Mouse (Mus musculus): ENCODE data around the gene 4930432K21Rik.

Gene 4930432K21Rik

GRCm38 (mm10) chr8:84148531-84148850 lies 666 bp downstream of the 4930432K21Rik start:
- DNase-seq (ENCODE audit: low spot score), result no peak

GRCm38 (mm10) chr8:84149181-84149580 lies 1.4 kb downstream of the 4930432K21Rik start:
- DNase-seq (ENCODE audit: low spot score), result no peak

GRCm38 (mm10) chr8:84157620-84158019 lies 9.8 kb downstream of the 4930432K21Rik start:
- peak; percentile 46 for DNase-seq (ENCODE audit: low spot score)

GRCm38 (mm10) chr8:84167696-84168095 lies 19.9 kb downstream of the 4930432K21Rik start:
- DNase-seq (ENCODE audit: low spot score), result no peak

- no peak for DNase-seq (ENCODE audit: low spot score)
These were observed 22.3 kb downstream of the 4930432K21Rik start for GRCm38 (mm10) chr8:84170096-84170495.

GRCm38 (mm10) chr8:84173861-84174260 lies 26.0 kb downstream of the 4930432K21Rik start:
- peak; percentile 65 for DNase-seq (ENCODE audit: low spot score)

- DNase-seq (ENCODE audit: low spot score), result no peak
These were observed 28.7 kb downstream of the 4930432K21Rik start for GRCm38 (mm10) chr8:84176560-84176959.

GRCm38 (mm10) chr8:84177405-84177804 lies 29.6 kb downstream of the 4930432K21Rik start:
- DNase-seq (ENCODE audit: low spot score), result no peak

- DNase-seq (ENCODE audit: low spot score), result no peak
These were observed 30.8 kb downstream of the 4930432K21Rik start for GRCm38 (mm10) chr8:84178592-84178991.

- DNase-seq (ENCODE audit: low spot score), result no peak
These were observed 32.1 kb downstream of the 4930432K21Rik start for GRCm38 (mm10) chr8:84179946-84180345.

GRCm38 (mm10) chr8:84180530-84181190 lies 32.8 kb downstream of the 4930432K21Rik start:
- no peak for DNase-seq (ENCODE audit: low spot score)

- DNase-seq (ENCODE audit: low spot score), result no peak
These were observed 35.0 kb downstream of the 4930432K21Rik start for GRCm38 (mm10) chr8:84182833-84183232.

GRCm38 (mm10) chr8:84183261-84184084 lies 35.6 kb downstream of the 4930432K21Rik start:
- peak; percentile 48 for DNase-seq (ENCODE audit: low spot score)

GRCm38 (mm10) chr8:84184085-84185043 lies 36.5 kb downstream of the 4930432K21Rik start:
- peak; percentile 44 for DNase-seq (ENCODE audit: low spot score)

GRCm38 (mm10) chr8:84185117-84185516 lies 37.3 kb downstream of the 4930432K21Rik start, which contains the start of gene Nanos3:
Gene Nanos3, minus strand, starts transcription at chr8:84185217.
- DNase-seq (ENCODE audit: low spot score), result no peak

- peak; percentile 86 for DNase-seq (ENCODE audit: low spot score)
These were observed 38.7 kb downstream of the 4930432K21Rik start for GRCm38 (mm10) chr8:84186547-84186946.

GRCm38 (mm10) chr8:84187065-84187755 lies 39.4 kb downstream of the 4930432K21Rik start:
- DNase-seq (ENCODE audit: low spot score), result peak; percentile 73

GRCm38 (mm10) chr8:84188671-84189070 lies 40.8 kb downstream of the 4930432K21Rik start:
- no peak for DNase-seq (ENCODE audit: low spot score)

- DNase-seq (ENCODE audit: low spot score), result no peak
These were observed 41.8 kb downstream of the 4930432K21Rik start for GRCm38 (mm10) chr8:84189603-84190002.

- peak; percentile 71 for DNase-seq (ENCODE audit: low spot score)
These were observed 42.5 kb downstream of the 4930432K21Rik start for GRCm38 (mm10) chr8:84190191-84190867.

- DNase-seq (ENCODE audit: low spot score), result peak; percentile 92
These were observed 44.2 kb downstream of the 4930432K21Rik start for GRCm38 (mm10) chr8:84192023-84192422.
